Mouse (Mus musculus) intestine, embryonic 15.5 days (tissue): ENCODE results near the gene Prkar2b. TPM values are rescaled to one million over a fixed set of nuclear protein-coding genes. Genes with fewer than 3 reads are reported as not detected.

Source experiments
- ATAC-seq: fragments of 200-750 bp; cut with Nextera tagmentation; 2 replicates; pipeline ENCODE4 v1.8.0; 2017; ENCODE audit warnings: moderate TSS enrichment, moderate library complexity
- H3K27ac ChIP-seq: fragments of 300-500 bp; sonication (generic); 2 replicates; pipeline ENCODE4 v1.5.1; 2015; ENCODE audit warnings: mild to moderate bottlenecking, inconsistent platforms
- H3K27me3 ChIP-seq: fragments of 300-500 bp; sonication (generic); replicated peaks from 2 replicates; pipeline ENCODE4 v1.6.1; 2015; ENCODE audit warnings: inconsistent platforms
- H3K36me3 ChIP-seq: fragments of 300-500 bp; sonication (generic); 2 replicates; pipeline ENCODE4 v1.6.1; 2015; ENCODE audit warnings: inconsistent platforms
- H3K4me1 ChIP-seq: fragments of 300-500 bp; sonication (generic); replicated peaks from 2 replicates; pipeline ENCODE4 v1.6.1; 2015; ENCODE audit warnings: inconsistent platforms
- H3K4me2 ChIP-seq: fragments of 300-500 bp; sonication (generic); replicated peaks from 2 replicates; pipeline ENCODE4 v1.6.1; 2015; ENCODE audit warnings: mild to moderate bottlenecking, inconsistent platforms
- H3K4me3 ChIP-seq: fragments of 300-500 bp; sonication (generic); replicated peaks from 2 replicates; pipeline ENCODE4 v1.5.1; 2015; ENCODE audit warnings: inconsistent platforms
- H3K9ac ChIP-seq: fragments of 300-500 bp; sonication (generic); 2 replicates; pipeline ENCODE4 v1.6.1; 2015; ENCODE audit warnings: inconsistent platforms
- H3K9me3 ChIP-seq: fragments of 300-500 bp; sonication (generic); 2 replicates; pipeline ENCODE4 v1.6.1; 2016; ENCODE audit warnings: inconsistent platforms
- WGBS: fragments of 180-500 bp; shearing (Covaris S2); methylation state at CpG from one replicate; pipeline ENCODE4 v1.1.7; 2015; 5-methylcytosine and 5-hydroxymethylcytosine counted together
- polyA plus RNA-seq: library from polyadenylated mRNA; unstranded; fragments of >200 nt; fragmentation: Nextera tagmentation; extraction: Ambion mirVana; gene quantifications from 2 replicates; pipeline ENCODE4 v1.2.1, GENCODE M21; 2015

The Prkar2b gene
- polyA plus RNA-seq: 17.0 and 17.9 TPM in 2 replicates

- WGBS: under 1% methylated on average over 45 of the region's 64 CpGs
- Histone ChIP-seq H3K36me3 (no peaks in the 10 kb centered on the region), H3K9ac (peak within 1 kb of the TSS; percentile 86), H3K9me3 (no peaks in the 10 kb centered on the region), H3K4me3 (peak within 1 kb of the TSS; percentile 88), H3K4me1 (peaks cover 2% of the 10 kb centered on the region; the same call in 1 of the 2 replicates), H3K27me3 (no peaks in the 10 kb centered on the region), H3K4me2 (peak within 1 kb of the TSS; percentile 95), H3K27ac (peak within 1 kb of the TSS; percentile 94)
- ATAC-seq: peak; percentile 98
Observed at GRCm38 (mm10) chr12:32061090-32061930, at the start of gene Prkar2b. TSS of gene Prkar2b (minus strand) at chr12:32061296.

- 87% methylated on average over 8 of the region's 8 CpGs for WGBS
- no peak for ATAC-seq
Observed at GRCm38 (mm10) chr12:32109201-32109600, 48.1 kb upstream of the Prkar2b start.

DNA sequence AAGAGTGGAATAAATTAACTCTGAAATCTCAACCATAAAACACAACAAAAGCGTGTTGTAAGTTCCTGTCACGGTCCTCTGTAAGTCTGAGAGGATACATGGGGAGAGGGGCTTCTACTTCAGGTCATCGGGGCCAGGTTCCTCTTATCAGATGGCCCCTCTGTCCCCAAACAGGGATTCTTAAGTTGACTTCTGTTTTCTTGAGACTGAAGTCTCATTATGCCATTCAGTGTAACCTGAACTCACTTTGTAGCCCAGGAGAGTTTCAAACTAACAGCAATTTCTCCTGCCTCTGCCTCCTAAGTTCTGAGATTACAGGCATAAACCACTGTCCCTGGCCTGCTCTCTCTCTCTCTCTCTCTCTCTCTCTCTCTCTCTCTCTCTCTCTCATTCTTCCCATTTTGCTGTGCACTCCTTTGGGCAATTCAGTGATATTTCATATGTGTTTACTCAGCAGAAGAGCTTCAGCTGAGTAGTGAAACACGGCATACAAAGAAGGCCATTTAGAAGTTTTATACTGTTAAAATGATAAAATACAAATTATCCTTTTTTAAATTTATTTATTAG lies 43.9 kb upstream of the Prkar2b start:
- 0 out of 2 replicates have a peak, but pooled peaks cover 2% of the 10 kb centered on the region for H3K4me1 ChIP-seq
- no peak overlapping the region for H3K4me3 ChIP-seq
- H3K4me2 ChIP-seq: no peak overlapping the region
- no peak overlapping the region for H3K27ac ChIP-seq
- 67% methylated on average over 4 of the region's 4 CpGs for WGBS
- no peaks in the 10 kb centered on the region for H3K36me3 ChIP-seq
- no peak overlapping the region for H3K9ac ChIP-seq
- ATAC-seq: no peak
- H3K9me3 ChIP-seq: no peaks in the 10 kb centered on the region
- no peaks in the 10 kb centered on the region for H3K27me3 ChIP-seq

More at GRCm38 (mm10) chr12:32109201-32109600, 48.1 kb upstream of the Prkar2b start:
- no peaks in the 10 kb centered on the region for H3K9me3 ChIP-seq
- no peaks in the 10 kb centered on the region for H3K36me3 ChIP-seq
- H3K4me3 ChIP-seq: no peak overlapping the region
- H3K4me1 ChIP-seq: peaks cover 7% of the 10 kb centered on the region; the same call in 1 of the 2 replicates
- H3K27ac ChIP-seq: no peak overlapping the region
- H3K4me2 ChIP-seq: no peak overlapping the region
- H3K27me3 ChIP-seq: no peaks in the 10 kb centered on the region
- no peak overlapping the region for H3K9ac ChIP-seq

- H3K27ac ChIP-seq: no peak overlapping the region
- no peak overlapping the region for H3K4me2 ChIP-seq
- H3K4me3 ChIP-seq: no peak overlapping the region
- ATAC-seq: peak; percentile 93
- 0 out of 2 replicates have a peak, but pooled peaks cover 2% of the 10 kb centered on the region for H3K4me1 ChIP-seq
- H3K36me3 ChIP-seq: no peaks in the 10 kb centered on the region
- WGBS: 66% methylated on average over 6 of the region's 6 CpGs
- H3K9me3 ChIP-seq: no peaks in the 10 kb centered on the region
- no peaks in the 10 kb centered on the region for H3K27me3 ChIP-seq
- H3K9ac ChIP-seq: no peak overlapping the region
Observed at GRCm38 (mm10) chr12:32104451-32104862, 43.4 kb upstream of the Prkar2b start.

DNA sequence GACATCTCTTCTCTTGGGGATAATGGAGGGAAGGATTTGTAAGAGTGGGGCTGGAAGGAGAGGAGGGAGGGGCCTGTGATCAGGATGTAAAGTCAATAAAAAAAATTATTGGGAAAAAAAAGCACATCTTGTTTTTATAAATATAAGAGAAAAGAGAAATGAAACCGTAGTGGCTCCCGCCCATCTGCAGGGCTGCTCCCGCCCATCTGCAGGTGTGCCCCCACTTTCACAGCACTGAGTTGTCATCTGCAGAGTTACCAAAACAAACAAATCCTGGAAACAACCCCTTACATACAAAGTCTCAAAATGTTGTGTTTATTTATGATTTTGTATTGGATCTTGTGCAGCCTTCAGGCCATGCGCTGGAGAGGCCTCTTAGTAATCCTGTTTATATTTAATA lies 40.2 kb upstream of the Prkar2b start:
- Histone ChIP-seq H3K9ac (no peak overlapping the region), H3K4me2 (no peak overlapping the region), H3K9me3 (no peaks in the 10 kb centered on the region), H3K4me3 (no peak overlapping the region), H3K27ac (no peak overlapping the region), H3K4me1 (0 out of 2 replicates have a peak, but pooled peaks cover 2% of the 10 kb centered on the region), H3K27me3 (no peaks in the 10 kb centered on the region), H3K36me3 (no peaks in the 10 kb centered on the region)
- ATAC-seq: no peak
- WGBS: 91% methylated on average over 4 of the region's 4 CpGs

DNA sequence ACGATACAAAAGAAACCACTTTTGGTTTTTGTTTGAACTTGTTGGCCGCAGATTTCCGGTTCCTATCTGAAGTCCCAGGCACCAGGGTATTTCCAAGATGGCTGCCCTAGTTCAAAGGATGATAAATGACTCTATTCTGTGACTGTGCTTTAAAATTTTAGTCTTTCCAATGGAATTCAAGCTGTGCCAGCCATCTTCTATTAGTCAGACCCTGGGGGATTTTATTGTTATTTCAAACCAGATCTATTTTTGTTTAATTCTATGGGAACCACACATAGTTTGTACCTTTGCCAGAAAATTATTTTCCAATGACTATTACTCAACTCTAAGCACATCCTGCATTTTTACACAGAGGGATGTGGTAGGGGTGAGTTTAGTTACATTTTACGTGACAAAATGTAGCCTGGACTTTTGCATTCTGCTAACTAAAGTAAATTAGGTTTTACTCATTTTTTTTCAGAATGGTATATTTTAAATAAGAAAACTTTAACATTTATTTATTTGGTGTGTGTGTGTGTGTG lies 38.6 kb upstream of the Prkar2b start:
- no peak overlapping the region for H3K4me3 ChIP-seq
- H3K27ac ChIP-seq: no peak overlapping the region
- H3K4me2 ChIP-seq: no peak overlapping the region
- H3K9me3 ChIP-seq: no peaks in the 10 kb centered on the region
- WGBS: 73% methylated on average over 4 of the region's 4 CpGs
- 0 out of 2 replicates have a peak, but pooled peaks cover 2% of the 10 kb centered on the region for H3K4me1 ChIP-seq
- no peak for ATAC-seq
- H3K36me3 ChIP-seq: no peaks in the 10 kb centered on the region
- no peak overlapping the region for H3K9ac ChIP-seq
- no peaks in the 10 kb centered on the region for H3K27me3 ChIP-seq

GRCm38 (mm10) chr12:32098596-32098995 lies 37.5 kb upstream of the Prkar2b start:
- ATAC-seq: no peak
- no peaks in the 10 kb centered on the region for H3K27me3 ChIP-seq
- WGBS: 59% methylated on average over 4 of the region's 4 CpGs
- no peak overlapping the region for H3K4me2 ChIP-seq
- no peaks in the 10 kb centered on the region for H3K36me3 ChIP-seq
- H3K9me3 ChIP-seq: no peaks in the 10 kb centered on the region
- no peak overlapping the region for H3K4me3 ChIP-seq
- H3K9ac ChIP-seq: no peak overlapping the region
- no peak overlapping the region for H3K27ac ChIP-seq
- no peaks in the 10 kb centered on the region for H3K4me1 ChIP-seq

DNA sequence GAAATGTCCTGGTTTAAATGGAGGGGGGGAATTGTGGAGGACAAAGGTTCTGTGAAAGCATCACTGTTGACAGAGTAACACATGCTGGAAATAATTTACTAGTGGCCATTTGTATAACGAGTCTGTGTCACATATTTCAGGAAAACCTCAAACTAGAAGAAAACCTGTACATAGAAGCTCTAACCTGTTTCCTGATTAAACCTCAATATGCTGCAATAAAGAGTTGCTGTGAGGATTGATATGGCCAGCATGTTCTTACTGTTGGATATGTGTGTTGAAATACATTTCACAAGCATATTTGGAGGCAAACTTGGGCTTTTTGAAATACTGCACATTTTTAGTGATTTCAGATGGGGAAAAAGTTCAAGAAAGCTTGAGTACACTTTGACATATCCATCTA lies 36.0 kb upstream of the Prkar2b start:
- no peaks in the 10 kb centered on the region for H3K9me3 ChIP-seq
- no peak overlapping the region for H3K4me2 ChIP-seq
- no peak overlapping the region for H3K4me3 ChIP-seq
- H3K36me3 ChIP-seq: no peaks in the 10 kb centered on the region
- H3K4me1 ChIP-seq: no peaks in the 10 kb centered on the region
- H3K27me3 ChIP-seq: no peaks in the 10 kb centered on the region
- WGBS: 33% methylated on average over 1 of the region's 1 CpGs
- no peak overlapping the region for H3K27ac ChIP-seq
- no peak overlapping the region for H3K9ac ChIP-seq
- ATAC-seq: no peak

GRCm38 (mm10) chr12:32095164-32095563 lies 34.1 kb upstream of the Prkar2b start:
- ATAC-seq: no peak
- 51% methylated on average over 1 of the region's 1 CpGs for WGBS

GRCm38 (mm10) chr12:32092452-32092851 lies 31.4 kb upstream of the Prkar2b start:
- Histone ChIP-seq H3K27ac (no peak overlapping the region), H3K9ac (no peak overlapping the region), H3K4me3 (no peak overlapping the region), H3K27me3 (no peaks in the 10 kb centered on the region), H3K36me3 (no peaks in the 10 kb centered on the region), H3K9me3 (no peaks in the 10 kb centered on the region), H3K4me1 (no peaks in the 10 kb centered on the region), H3K4me2 (no peak overlapping the region)
- ATAC-seq: no peak
- WGBS: 85% methylated on average over 4 of the region's 4 CpGs

More at GRCm38 (mm10) chr12:32095164-32095563, 34.1 kb upstream of the Prkar2b start:
- H3K4me3 ChIP-seq: no peak overlapping the region
- no peaks in the 10 kb centered on the region for H3K36me3 ChIP-seq
- H3K9ac ChIP-seq: no peak overlapping the region
- no peak overlapping the region for H3K4me2 ChIP-seq
- no peaks in the 10 kb centered on the region for H3K4me1 ChIP-seq
- no peak overlapping the region for H3K27ac ChIP-seq
- H3K9me3 ChIP-seq: no peaks in the 10 kb centered on the region
- H3K27me3 ChIP-seq: no peaks in the 10 kb centered on the region

DNA sequence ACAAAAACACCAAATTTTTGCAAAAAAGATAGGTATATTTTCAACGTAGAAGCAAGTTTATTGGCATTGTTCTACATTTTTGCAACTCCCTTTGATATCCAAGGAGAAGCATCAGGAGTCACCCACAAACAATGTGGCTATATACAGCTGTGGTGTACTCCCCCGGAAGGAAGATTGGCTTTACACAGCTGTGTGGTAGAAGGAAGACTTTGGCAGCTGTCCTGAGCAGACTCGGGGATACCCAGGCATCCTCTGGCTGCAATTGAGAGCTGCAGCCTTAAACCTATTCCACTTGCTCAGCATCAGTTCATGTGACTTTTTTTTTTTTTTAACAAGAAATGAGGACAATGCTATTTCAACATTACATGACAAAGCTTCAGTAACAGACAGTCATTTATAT lies 27.5 kb upstream of the Prkar2b start:
- no peak for ATAC-seq

DNA sequence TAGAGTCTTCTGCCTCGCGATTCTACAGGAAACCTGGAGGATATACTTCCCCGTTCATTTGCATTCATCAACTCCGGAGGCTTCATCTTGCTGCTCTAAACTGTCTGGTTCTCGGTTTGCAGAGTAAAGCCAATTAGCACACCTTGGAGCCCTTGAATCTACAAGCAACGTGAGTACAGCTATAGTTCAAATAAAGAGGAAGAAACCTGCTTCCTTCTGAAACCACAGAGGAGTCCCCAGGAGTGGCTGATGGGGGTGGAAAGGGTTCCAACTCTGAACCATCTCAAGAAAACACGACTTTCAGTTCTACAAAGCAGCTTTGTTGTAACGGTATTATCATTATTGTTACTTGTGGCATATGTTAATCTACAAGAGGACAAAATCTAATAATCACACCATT lies 26.2 kb upstream of the Prkar2b start:
- Histone ChIP-seq H3K4me1 (no peaks in the 10 kb centered on the region), H3K9me3 (no peaks in the 10 kb centered on the region), H3K4me3 (no peak overlapping the region), H3K9ac (no peak overlapping the region), H3K36me3 (no peaks in the 10 kb centered on the region), H3K4me2 (no peak overlapping the region), H3K27me3 (no peaks in the 10 kb centered on the region), H3K27ac (no peak overlapping the region)
- WGBS: 54% methylated on average over 8 of the region's 8 CpGs
- ATAC-seq: no peak

More for the DNA sequence above, 27.5 kb upstream of the Prkar2b start:
- Histone ChIP-seq H3K27ac (no peak overlapping the region), H3K27me3 (no peaks in the 10 kb centered on the region), H3K4me3 (no peak overlapping the region), H3K4me2 (no peak overlapping the region), H3K9ac (no peak overlapping the region), H3K36me3 (no peaks in the 10 kb centered on the region), H3K9me3 (no peaks in the 10 kb centered on the region), H3K4me1 (no peaks in the 10 kb centered on the region)
- 66% methylated on average over 3 of the region's 3 CpGs for WGBS
